Mouse (Mus musculus) lung, embryonic 16.5 days (tissue): ENCODE data around the gene Ncoa7. TPM values are rescaled to one million over a fixed set of nuclear protein-coding genes. Genes with fewer than 3 reads are reported as not detected.

Experiments
- ATAC-seq: fragments of 200-750 bp; cut with Nextera tagmentation; 2 replicates; pipeline ENCODE4 v1.8.0; 2017; ENCODE audit warnings: low read depth, mild to moderate bottlenecking, moderate library complexity
- H3K27ac ChIP-seq: fragments of 300-500 bp; sonication (generic); 2 replicates; pipeline ENCODE4 v1.5.1; 2014; ENCODE audit warnings: mild to moderate bottlenecking, control low read depth, low read length
- H3K27me3 ChIP-seq: fragments of 300-500 bp; sonication (generic); 2 replicates; pipeline ENCODE4 v1.6.1; 2014; ENCODE audit warnings: low read depth, low read length, mixed read lengths; ENCODE audit not compliant: control insufficient read depth, insufficient read depth
- H3K36me3 ChIP-seq: fragments of 300-500 bp; sonication (generic); 2 replicates; pipeline ENCODE4 v1.6.1; 2014; ENCODE audit warnings: low read length; ENCODE audit not compliant: control insufficient read depth, insufficient read depth
- H3K4me1 ChIP-seq: fragments of 300-500 bp; sonication (generic); replicated peaks from 2 replicates; pipeline ENCODE4 v1.6.1; 2014; ENCODE audit warnings: low read length, mixed read lengths; ENCODE audit not compliant: control insufficient read depth, insufficient read depth
- H3K4me2 ChIP-seq: fragments of 300-500 bp; sonication (generic); 2 replicates; pipeline ENCODE4 v1.6.1; 2014; ENCODE audit warnings: low read depth, low read length, control low read depth
- H3K4me3 ChIP-seq: fragments of 300-500 bp; sonication (generic); 2 replicates; pipeline ENCODE4 v1.5.1; 2014; ENCODE audit warnings: mild to moderate bottlenecking, low read length, control low read depth
- H3K9ac ChIP-seq: fragments of 300-500 bp; sonication (generic); 2 replicates; pipeline ENCODE4 v1.6.1; 2014; ENCODE audit warnings: low read length, control low read depth
- H3K9me3 ChIP-seq: fragments of 300-500 bp; sonication (generic); 2 replicates; pipeline ENCODE4 v1.6.1; 2016; ENCODE audit warnings: low read length; ENCODE audit not compliant: control insufficient read depth
- WGBS: fragments of 180-500 bp; shearing (Covaris S2); extraction: QIAGEN DNeasy Blood & Tissue Kit; methylation state at CpG from one replicate; pipeline ENCODE4 v1.1.7; 2014; 5-methylcytosine and 5-hydroxymethylcytosine counted together
- polyA plus RNA-seq: library from polyadenylated mRNA; unstranded; fragments of >200 nt; fragmentation: Nextera tagmentation; extraction: Ambion mirVana; gene quantifications from 2 replicates; pipeline ENCODE4 v1.2.1, GENCODE M21; 2015

Gene Ncoa7
- polyA plus RNA-seq, 1 experiment from 2014 or later: 11.7 TPM

DNA sequence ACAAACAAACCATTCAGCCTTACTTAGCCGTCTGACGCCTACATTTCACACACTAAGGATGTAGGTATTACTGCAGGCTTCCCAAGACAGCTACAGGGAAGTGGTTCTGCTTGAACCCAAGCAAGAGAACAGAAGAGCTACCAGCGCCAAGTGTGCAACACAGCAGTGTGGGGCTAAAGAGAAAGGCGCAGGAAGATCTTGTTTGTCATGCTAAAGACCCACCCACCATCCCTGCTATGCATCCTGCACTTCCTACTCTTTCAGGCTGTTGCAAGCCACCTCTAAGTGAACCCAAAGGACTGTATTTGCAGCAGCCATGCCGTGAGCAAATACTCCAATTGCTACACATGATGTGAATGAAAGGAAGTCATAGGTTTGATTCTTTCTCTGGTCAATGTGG is 29.9 kb downstream of the Ncoa7 start:
- H3K4me3 ChIP-seq: no peak overlapping the region
- no peak overlapping the region for H3K9ac ChIP-seq
- 68% methylated on average over 5 of the region's 5 CpGs for WGBS
- no peaks in the 10 kb centered on the region for H3K9me3 ChIP-seq
- H3K36me3 ChIP-seq: no peaks in the 10 kb centered on the region
- H3K4me1 ChIP-seq: peaks cover 10% of the 10 kb centered on the region; the same call in 1 of the 2 replicates
- H3K4me2 ChIP-seq: no peak overlapping the region
- H3K27ac ChIP-seq: no peak overlapping the region
- no peak for ATAC-seq
- no peaks in the 10 kb centered on the region for H3K27me3 ChIP-seq

DNA sequence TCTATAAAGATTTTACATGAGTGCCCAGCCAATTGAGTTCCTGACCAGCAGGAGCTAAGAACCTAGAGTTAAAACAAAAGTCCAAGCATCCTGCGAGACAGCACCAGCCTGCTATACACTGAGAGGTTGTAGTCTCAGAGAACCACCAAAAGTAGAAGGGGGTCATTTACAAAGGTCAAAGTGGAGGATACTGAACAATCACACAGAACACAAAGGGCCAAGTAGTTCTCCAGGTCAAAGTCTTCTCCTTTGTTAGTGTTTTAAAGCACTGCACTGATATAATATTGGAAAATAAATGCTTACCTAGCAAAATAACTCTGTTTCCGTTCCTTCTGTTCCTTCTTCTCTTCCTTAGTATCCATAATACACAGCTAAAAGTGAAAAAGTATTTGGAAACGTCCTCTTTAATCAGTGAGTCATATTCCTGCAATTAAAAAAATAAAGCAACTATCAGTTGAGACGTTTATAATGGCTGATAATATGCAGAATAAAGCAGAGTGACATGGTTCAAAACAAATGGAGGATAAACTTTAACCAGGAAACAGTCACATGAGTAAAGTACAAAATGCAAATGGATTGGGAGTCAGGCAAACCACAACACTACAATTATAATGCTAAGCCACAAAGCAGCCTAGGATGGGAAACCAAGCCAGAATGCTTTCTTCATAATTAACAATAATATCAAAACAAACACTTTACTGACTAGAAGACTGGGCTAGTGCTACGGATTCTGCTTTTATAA is 31.5 kb downstream of the Ncoa7 start:
- 0 out of 2 replicates have a peak, but pooled peaks cover 5% of the 10 kb centered on the region for H3K4me1 ChIP-seq
- H3K27me3 ChIP-seq: no peaks in the 10 kb centered on the region
- no peak overlapping the region for H3K9ac ChIP-seq
- no peak overlapping the region for H3K27ac ChIP-seq
- WGBS: 71% methylated on average over 5 of the region's 5 CpGs
- H3K36me3 ChIP-seq: no peaks in the 10 kb centered on the region
- no peak for ATAC-seq
- no peak overlapping the region for H3K4me2 ChIP-seq
- no peaks in the 10 kb centered on the region for H3K9me3 ChIP-seq
- H3K4me3 ChIP-seq: no peak overlapping the region

GRCm38 (mm10) chr10:30768820-30769219 is 34.3 kb downstream of the Ncoa7 start:
- H3K27ac ChIP-seq: no peak overlapping the region
- no peak overlapping the region for H3K4me3 ChIP-seq
- ATAC-seq: no peak
- no peak overlapping the region for H3K9ac ChIP-seq
- WGBS: 100% methylated on average over 1 of the region's 1 CpGs
- H3K36me3 ChIP-seq: peaks cover 2% of the 10 kb centered on the region; the same call in 1 of the 2 replicates
- H3K4me2 ChIP-seq: no peak overlapping the region
- H3K27me3 ChIP-seq: no peaks in the 10 kb centered on the region
- H3K9me3 ChIP-seq: no peaks in the 10 kb centered on the region
- no peaks in the 10 kb centered on the region for H3K4me1 ChIP-seq

GRCm38 (mm10) chr10:30768250-30768649 is 34.9 kb downstream of the Ncoa7 start:
- 82% methylated on average over 3 of the region's 3 CpGs for WGBS
- H3K27me3 ChIP-seq: no peaks in the 10 kb centered on the region
- H3K4me2 ChIP-seq: no peak overlapping the region
- H3K9me3 ChIP-seq: no peaks in the 10 kb centered on the region
- H3K36me3 ChIP-seq: peaks cover 2% of the 10 kb centered on the region; the same call in 1 of the 2 replicates
- no peaks in the 10 kb centered on the region for H3K4me1 ChIP-seq
- no peak for ATAC-seq
- no peak overlapping the region for H3K9ac ChIP-seq
- H3K27ac ChIP-seq: no peak overlapping the region
- H3K4me3 ChIP-seq: no peak overlapping the region

DNA sequence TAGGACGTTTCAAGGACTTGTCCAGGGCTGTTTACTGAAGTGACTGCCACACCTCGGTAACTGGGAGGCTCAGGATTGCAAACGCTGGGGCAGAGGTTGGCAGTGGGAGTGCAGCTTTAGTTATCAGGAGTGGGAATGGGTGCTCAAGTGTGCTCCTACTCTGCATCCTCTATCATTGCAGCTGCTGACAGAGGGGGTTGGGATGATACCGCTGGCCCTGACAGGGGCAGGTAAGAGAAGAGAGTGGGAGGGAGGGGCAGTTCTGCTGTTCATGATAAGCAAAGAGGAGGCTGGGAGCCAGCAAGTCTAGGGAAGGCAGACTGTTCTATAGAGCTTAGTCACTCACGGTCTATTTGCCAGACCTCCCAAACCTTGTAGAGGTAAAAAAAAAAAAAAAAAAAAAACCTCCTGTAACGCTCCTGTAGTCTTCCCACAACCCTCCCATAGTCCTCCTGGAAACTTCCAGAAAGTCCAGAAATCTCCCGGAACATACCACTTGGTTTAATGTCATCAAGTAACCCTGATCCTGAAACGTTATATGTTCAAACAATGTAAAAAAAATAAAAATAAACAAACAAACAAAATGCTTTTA is 39.9 kb downstream of the Ncoa7 start:
- Histone ChIP-seq H3K4me2 (no peak overlapping the region), H3K4me3 (no peak overlapping the region), H3K36me3 (peaks cover 2% of the 10 kb centered on the region; the same call in 1 of the 2 replicates), H3K4me1 (peaks cover 6% of the 10 kb centered on the region), H3K27ac (no peak overlapping the region), H3K27me3 (no peaks in the 10 kb centered on the region), H3K9me3 (no peaks in the 10 kb centered on the region), H3K9ac (no peak overlapping the region)
- 54% methylated on average over 8 of the region's 8 CpGs for WGBS
- peak; percentile 70 for ATAC-seq

GRCm38 (mm10) chr10:30762284-30762964 is 40.7 kb downstream of the Ncoa7 start:
- WGBS: 87% methylated on average over 4 of the region's 4 CpGs
- no peaks in the 10 kb centered on the region for H3K9me3 ChIP-seq
- no peak overlapping the region for H3K27ac ChIP-seq
- ATAC-seq: no peak
- H3K27me3 ChIP-seq: no peaks in the 10 kb centered on the region
- H3K36me3 ChIP-seq: peaks cover 2% of the 10 kb centered on the region; the same call in 1 of the 2 replicates
- H3K4me3 ChIP-seq: no peak overlapping the region
- H3K4me1 ChIP-seq: peaks cover 6% of the 10 kb centered on the region
- no peak overlapping the region for H3K4me2 ChIP-seq
- H3K9ac ChIP-seq: no peak overlapping the region

GRCm38 (mm10) chr10:30759360-30760147 is 43.6 kb downstream of the Ncoa7 start:
- H3K4me2 ChIP-seq: 0 out of 2 replicates have a peak overlapping the region, but pooled peaks have one; percentile 17
- 30% methylated on average over 8 of the region's 8 CpGs for WGBS
- peaks cover 16% of the 10 kb centered on the region for H3K4me1 ChIP-seq
- H3K27ac ChIP-seq: peak overlapping the region; percentile 50
- ATAC-seq: peak; percentile 24; the same call in 1 of the 2 replicates
- no peaks in the 10 kb centered on the region for H3K36me3 ChIP-seq
- H3K27me3 ChIP-seq: no peaks in the 10 kb centered on the region
- H3K9me3 ChIP-seq: no peaks in the 10 kb centered on the region
- no peak overlapping the region for H3K9ac ChIP-seq
- no peak overlapping the region for H3K4me3 ChIP-seq

DNA sequence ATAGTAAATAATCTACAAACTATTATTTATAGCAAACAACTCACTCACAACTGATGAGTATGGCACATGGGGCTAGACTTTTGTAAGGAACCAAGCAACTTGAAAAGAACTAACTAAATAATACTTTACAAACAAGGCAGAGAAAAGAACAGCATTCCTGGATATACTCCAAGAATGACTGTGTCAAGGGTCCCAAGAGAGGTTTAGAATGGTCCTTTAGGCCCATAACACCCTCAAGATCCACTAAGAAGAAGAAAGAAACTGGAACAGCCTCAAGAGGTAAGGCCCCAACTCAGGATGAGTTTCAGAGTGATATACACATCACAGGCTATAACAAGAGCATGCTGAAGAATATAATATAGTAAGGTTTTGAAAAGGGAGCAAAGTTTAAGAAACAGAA is 47.1 kb downstream of the Ncoa7 start:
- peaks cover 16% of the 10 kb centered on the region for H3K4me1 ChIP-seq
- ATAC-seq: no peak
- no peak overlapping the region for H3K4me2 ChIP-seq
- H3K9ac ChIP-seq: no peak overlapping the region
- no peaks in the 10 kb centered on the region for H3K27me3 ChIP-seq
- H3K36me3 ChIP-seq: no peaks in the 10 kb centered on the region
- H3K4me3 ChIP-seq: no peak overlapping the region
- no peak overlapping the region for H3K27ac ChIP-seq
- no peaks in the 10 kb centered on the region for H3K9me3 ChIP-seq
